Mouse (Mus musculus): ENCODE data around the gene Rgs7bp.
"Not testable (repeated sequence)": the region's sequence is repeated elsewhere in the genome, so short reads cannot be mapped to it uniquely, and the experiment has no call there.

The Rgs7bp gene

GRCm38 (mm10) chr13:104937759-104938158, 117.0 kb downstream of the Rgs7bp start:
- no peak for DNase-seq (ENCODE audit: low read depth, low spot score)

GRCm38 (mm10) chr13:104936586-104936985, 118.1 kb downstream of the Rgs7bp start:
- DNase-seq (ENCODE audit: low read depth, low spot score), result no peak

GRCm38 (mm10) chr13:104931635-104932532, 122.8 kb downstream of the Rgs7bp start:
- DNase-seq (ENCODE audit: low read depth, low spot score), result no peak

- no peak for DNase-seq (ENCODE audit: low read depth, low spot score)
Observed at GRCm38 (mm10) chr13:104930814-104931213, 123.9 kb downstream of the Rgs7bp start.

- DNase-seq (ENCODE audit: low read depth, low spot score), result no peak
Observed at GRCm38 (mm10) chr13:104918663-104919062, 136.1 kb downstream of the Rgs7bp start.

GRCm38 (mm10) chr13:104916771-104917170, 138.0 kb downstream of the Rgs7bp start:
- not testable (repeated sequence) for DNase-seq (ENCODE audit: low read depth, low spot score)

GRCm38 (mm10) chr13:104916106-104916505, 138.6 kb downstream of the Rgs7bp start:
- DNase-seq (ENCODE audit: low read depth, low spot score), result no peak

- DNase-seq (ENCODE audit: low read depth, low spot score), result no peak
Observed at GRCm38 (mm10) chr13:104914288-104914895, 140.3 kb downstream of the Rgs7bp start.

GRCm38 (mm10) chr13:104911626-104912025, 143.1 kb downstream of the Rgs7bp start:
- not testable (repeated sequence) for DNase-seq (ENCODE audit: low read depth, low spot score)

- not testable (repeated sequence) for DNase-seq (ENCODE audit: low read depth, low spot score)
Observed at GRCm38 (mm10) chr13:104911006-104911405, 143.7 kb downstream of the Rgs7bp start.

GRCm38 (mm10) chr13:104908691-104909090, 146.0 kb downstream of the Rgs7bp start:
- no peak for DNase-seq (ENCODE audit: low read depth, low spot score)
